Mouse (Mus musculus): Measurements from ENCODE around the gene Dach1. TPM values are rescaled to one million over a fixed set of nuclear protein-coding genes. Genes with fewer than 3 reads are reported as not detected.
A peak's percentile ranks its signal among the peaks of the same experiment; 100 is the strongest.

Dach1 gene
- polyA plus RNA-seq, 1 experiment from 2014 or later: 13.3 TPM

DNA sequence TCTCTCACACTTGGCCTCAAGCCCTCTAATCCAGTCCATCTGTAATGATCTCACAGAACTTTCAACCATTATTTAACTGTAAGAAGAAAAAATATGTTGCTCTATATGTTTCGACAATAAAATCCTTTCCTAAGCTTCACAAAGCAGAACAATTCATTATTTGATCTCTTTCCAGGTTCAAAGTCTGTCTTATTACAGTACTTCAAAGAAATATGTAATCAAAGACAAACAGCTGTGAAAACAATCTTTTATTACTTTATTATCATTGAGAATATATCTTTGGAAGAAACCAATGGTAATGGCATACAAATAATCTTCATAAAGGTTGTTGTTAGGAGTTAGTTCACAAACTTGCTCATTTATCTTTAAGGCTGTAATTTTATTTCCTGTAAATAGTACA, 84.8 kb downstream of the Dach1 start:
- ATAC-seq (ENCODE audit: insufficient read depth): no peak
- 46% methylated on average over 1 of the region's 1 CpGs for WGBS
- Histone ChIP-seq H3K36me3 (ENCODE audit: insufficient read depth) (no peaks in the 10 kb centered on the region), H3K4me1 (ENCODE audit: insufficient read depth) (no peaks in the 10 kb centered on the region), H3K4me2 (no peak overlapping the region), H3K9ac (no peak overlapping the region), H3K4me3 (ENCODE audit: low read depth, low read length) (no peak overlapping the region), H3K27me3 (ENCODE audit: insufficient read depth, low read length) (no peaks in the 10 kb centered on the region), H3K9me3 (ENCODE audit: low read depth, low read length) (no peaks in the 10 kb centered on the region), H3K27ac (ENCODE audit: low read depth) (no peak overlapping the region)
- DNase-seq: no peak
- no peak for TF ChIP-seq CTCF (IDR thresholded peaks at IDR 0.05; ENCODE audit: low read depth)

DNA sequence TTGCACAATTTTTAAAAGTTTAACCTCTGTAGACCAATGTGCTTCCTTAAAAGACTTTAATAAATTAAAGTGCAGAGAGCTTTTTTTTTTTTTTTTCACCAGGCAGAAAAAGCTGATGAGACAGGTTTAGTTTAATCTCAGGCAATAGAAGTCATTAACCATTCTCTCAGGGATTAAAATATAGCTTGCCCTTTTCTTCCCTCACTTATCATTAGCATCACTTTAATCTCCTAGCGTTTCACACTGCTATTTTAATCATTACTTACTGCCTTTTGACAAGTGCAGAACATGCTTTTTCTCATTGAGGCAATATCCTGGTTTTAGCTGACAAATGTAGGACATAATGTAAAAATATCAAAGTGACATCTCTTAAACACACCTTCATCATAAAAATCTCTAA, 86.1 kb downstream of the Dach1 start:
- no peak for ATAC-seq (ENCODE audit: insufficient read depth)
- no peaks in the 10 kb centered on the region for H3K9me3 ChIP-seq (ENCODE audit: low read depth, low read length)
- no peak overlapping the region for H3K27ac ChIP-seq (ENCODE audit: low read depth)
- TF ChIP-seq CTCF (IDR thresholded peaks at IDR 0.05; ENCODE audit: low read depth): no peak
- H3K27me3 ChIP-seq (ENCODE audit: insufficient read depth, low read length): no peaks in the 10 kb centered on the region
- no peak overlapping the region for H3K4me3 ChIP-seq (ENCODE audit: low read depth, low read length)
- WGBS: 18% methylated on average over 1 of the region's 1 CpGs
- H3K9ac ChIP-seq: no peak overlapping the region
- H3K36me3 ChIP-seq (ENCODE audit: insufficient read depth): no peaks in the 10 kb centered on the region
- H3K4me2 ChIP-seq: no peak overlapping the region
- DNase-seq: no peak
- H3K4me1 ChIP-seq (ENCODE audit: insufficient read depth): no peaks in the 10 kb centered on the region

DNA sequence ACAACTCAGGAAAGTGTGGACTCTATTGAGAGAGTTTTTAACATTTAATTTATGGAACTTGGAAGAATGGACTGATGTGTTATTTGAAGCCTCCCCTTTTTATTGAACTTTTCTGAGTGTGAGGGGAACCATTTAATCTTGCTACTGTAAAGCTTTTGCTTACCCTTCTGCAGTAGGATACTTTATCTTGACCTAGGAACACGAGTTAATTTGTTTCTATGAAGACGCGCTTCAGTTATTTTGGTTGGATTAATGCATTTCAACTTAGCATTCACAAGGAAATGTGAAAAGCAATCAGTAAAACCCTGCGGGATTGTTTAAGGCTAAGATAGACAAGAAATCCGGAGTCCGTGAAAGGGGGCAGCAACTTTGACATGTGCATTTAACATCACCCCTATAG, 89.6 kb downstream of the Dach1 start:
- DNase-seq: no peak
- no peak overlapping the region for H3K4me3 ChIP-seq (ENCODE audit: low read depth, low read length)
- ATAC-seq (ENCODE audit: insufficient read depth): no peak
- no peak overlapping the region for H3K4me2 ChIP-seq
- no peak for TF ChIP-seq CTCF (IDR thresholded peaks at IDR 0.05; ENCODE audit: low read depth)
- H3K9me3 ChIP-seq (ENCODE audit: low read depth, low read length): no peaks in the 10 kb centered on the region
- no peaks in the 10 kb centered on the region for H3K4me1 ChIP-seq (ENCODE audit: insufficient read depth)
- no peaks in the 10 kb centered on the region for H3K36me3 ChIP-seq (ENCODE audit: insufficient read depth)
- no peak overlapping the region for H3K9ac ChIP-seq
- 63% methylated on average over 6 of the region's 6 CpGs for WGBS
- H3K27me3 ChIP-seq (ENCODE audit: insufficient read depth, low read length): no peaks in the 10 kb centered on the region
- no peak overlapping the region for H3K27ac ChIP-seq (ENCODE audit: low read depth)

DNA sequence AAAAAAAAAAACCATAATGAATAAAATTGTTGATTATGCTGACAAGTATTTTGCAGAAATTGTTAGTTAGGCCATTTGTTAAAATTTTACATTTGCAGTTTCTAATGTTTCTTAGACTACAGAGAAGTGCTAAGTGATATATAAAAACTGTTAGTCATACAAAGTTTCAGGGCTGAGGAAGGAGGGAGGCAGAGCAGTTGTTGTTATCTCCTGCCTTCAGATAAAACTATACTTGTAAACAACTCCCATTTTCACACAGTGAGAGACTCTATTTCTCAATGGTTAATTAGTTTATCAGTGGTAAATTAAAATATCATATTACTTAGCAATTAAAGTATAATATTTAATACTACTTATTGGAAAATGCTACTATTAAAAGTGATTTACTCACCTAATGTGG, 91.6 kb downstream of the Dach1 start:
- H3K9me3 ChIP-seq (ENCODE audit: low read depth, low read length): no peaks in the 10 kb centered on the region
- no peaks in the 10 kb centered on the region for H3K36me3 ChIP-seq (ENCODE audit: insufficient read depth)
- ATAC-seq (ENCODE audit: insufficient read depth) (no peak), DNase-seq (no peak)
- no peak overlapping the region for H3K4me2 ChIP-seq
- no peaks in the 10 kb centered on the region for H3K27me3 ChIP-seq (ENCODE audit: insufficient read depth, low read length)
- H3K9ac ChIP-seq: no peak overlapping the region
- TF ChIP-seq CTCF (IDR thresholded peaks at IDR 0.05; ENCODE audit: low read depth): no peak
- H3K4me1 ChIP-seq (ENCODE audit: insufficient read depth): peaks cover 2% of the 10 kb centered on the region
- H3K27ac ChIP-seq (ENCODE audit: low read depth): no peak overlapping the region
- H3K4me3 ChIP-seq (ENCODE audit: low read depth, low read length): no peak overlapping the region

DNA sequence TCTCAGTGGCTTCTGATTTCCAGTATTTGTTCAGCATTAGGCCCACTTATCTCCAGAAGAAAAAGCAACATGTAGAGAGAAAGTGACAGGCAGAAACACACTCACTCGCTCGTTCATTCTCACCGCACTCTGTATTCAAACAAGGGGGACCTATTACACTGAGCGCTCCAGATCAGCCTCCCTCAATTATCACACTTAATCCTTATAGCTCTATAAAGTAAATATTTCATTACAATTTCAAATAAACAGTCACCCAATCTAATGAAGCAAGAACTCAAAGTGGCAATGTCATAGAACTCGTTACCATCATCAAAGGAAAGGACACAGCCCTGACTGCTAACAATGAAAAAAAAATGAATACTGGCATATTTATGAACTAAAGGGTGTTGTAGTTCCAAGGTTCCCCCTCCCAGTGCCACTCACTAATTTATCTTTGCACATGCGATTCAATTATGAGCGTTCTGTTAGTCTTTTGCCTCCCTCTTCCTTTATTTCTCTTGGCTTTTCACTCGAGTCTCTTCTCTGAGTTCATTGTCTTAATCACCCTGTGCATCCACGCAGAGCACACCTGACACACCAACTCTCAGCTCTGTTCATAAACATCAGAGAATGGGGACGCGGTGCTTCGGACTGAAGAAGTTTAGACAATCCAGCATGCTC, 96.0 kb downstream of the Dach1 start:
- Histone ChIP-seq H3K4me3 (ENCODE audit: low read depth, low read length) (no peak overlapping the region; the same call in 1 of the 2 replicates), H3K4me1 (ENCODE audit: insufficient read depth) (peaks cover 7% of the 10 kb centered on the region), H3K27me3 (ENCODE audit: insufficient read depth, low read length) (no peaks in the 10 kb centered on the region), H3K9ac (no peak overlapping the region), H3K4me2 (peak overlapping the region; percentile 43), H3K36me3 (ENCODE audit: insufficient read depth) (no peaks in the 10 kb centered on the region), H3K9me3 (ENCODE audit: low read depth, low read length) (no peaks in the 10 kb centered on the region), H3K27ac (ENCODE audit: low read depth) (no peak overlapping the region)
- DNase-seq (peak; percentile 13), ATAC-seq (ENCODE audit: insufficient read depth) (peak; percentile 31; the same call in 1 of the 2 replicates)
- TF ChIP-seq CTCF (IDR thresholded peaks at IDR 0.05; ENCODE audit: low read depth): no peak
- WGBS: 37% methylated on average over 12 of the region's 12 CpGs

DNA sequence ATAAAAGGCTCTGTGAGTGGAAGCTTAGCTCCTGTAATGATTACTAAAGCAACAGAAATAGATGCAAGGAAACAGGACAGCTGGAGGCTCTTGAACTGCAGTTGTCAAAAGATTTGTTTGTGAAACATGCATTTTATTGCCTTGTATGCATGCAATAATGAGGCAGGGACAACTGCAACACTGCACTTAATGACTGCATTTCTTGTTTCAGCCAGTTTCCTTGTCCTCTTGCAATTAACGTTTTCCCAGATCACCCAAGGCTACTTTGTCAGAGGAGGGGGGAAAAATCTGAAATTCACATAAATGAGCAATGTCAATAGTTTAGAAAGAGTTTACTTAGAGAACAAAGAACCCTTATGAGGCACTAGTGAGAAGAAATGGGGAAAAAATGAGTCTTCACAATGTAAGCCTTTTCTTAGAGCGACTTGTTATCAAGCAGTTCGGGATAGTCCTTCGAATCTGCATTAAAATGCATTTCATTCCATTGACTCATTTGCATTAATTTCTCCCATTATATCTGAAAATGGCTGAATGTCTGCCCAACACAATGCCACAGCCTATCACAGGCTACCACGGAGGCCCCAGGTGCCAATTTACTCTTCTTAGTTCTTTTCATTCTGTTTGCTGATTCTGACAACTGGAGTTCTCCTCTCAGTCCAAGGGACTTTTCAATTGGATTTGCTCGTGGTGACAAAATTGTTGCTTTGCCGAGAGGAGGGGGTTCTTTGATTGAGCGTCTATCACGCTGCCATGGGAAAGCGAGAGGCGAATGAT, 96.7 kb downstream of the Dach1 start:
- WGBS: 37% methylated on average over 11 of the region's 11 CpGs
- Histone ChIP-seq H3K4me1 (ENCODE audit: insufficient read depth) (peaks cover 7% of the 10 kb centered on the region), H3K4me2 (peak overlapping the region; percentile 43), H3K27ac (ENCODE audit: low read depth) (no peak overlapping the region), H3K9me3 (ENCODE audit: low read depth, low read length) (no peaks in the 10 kb centered on the region), H3K36me3 (ENCODE audit: insufficient read depth) (no peaks in the 10 kb centered on the region), H3K9ac (no peak overlapping the region), H3K27me3 (ENCODE audit: insufficient read depth, low read length) (no peaks in the 10 kb centered on the region), H3K4me3 (ENCODE audit: low read depth, low read length) (no peak overlapping the region; the same call in 1 of the 2 replicates)
- TF ChIP-seq CTCF (IDR thresholded peaks at IDR 0.05; ENCODE audit: low read depth): no peak
- DNase-seq: peak; percentile 26
- ATAC-seq (ENCODE audit: insufficient read depth): peak; percentile 17; the same call in 1 of the 2 replicates

DNA sequence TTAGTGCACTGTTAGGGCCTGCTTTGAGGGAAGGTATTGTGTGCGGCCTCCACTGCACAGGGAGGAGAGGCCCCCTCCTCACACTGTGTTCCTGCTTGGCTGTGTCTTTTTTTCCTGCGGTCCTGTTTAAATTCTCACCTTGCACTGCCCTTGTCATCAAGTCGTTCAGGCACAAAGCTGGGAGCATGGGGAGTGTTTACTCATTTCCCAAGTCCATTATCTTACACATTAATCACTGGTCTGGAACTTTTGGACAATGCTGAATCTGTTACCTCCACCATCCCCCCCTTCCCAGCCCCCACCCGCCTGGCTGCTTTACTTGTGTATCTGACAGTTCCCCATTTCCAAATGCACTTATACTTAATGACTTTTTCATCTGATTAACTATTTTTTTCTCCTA, 97.7 kb downstream of the Dach1 start:
- no peaks in the 10 kb centered on the region for H3K9me3 ChIP-seq (ENCODE audit: low read depth, low read length)
- H3K4me3 ChIP-seq (ENCODE audit: low read depth, low read length): no peak overlapping the region
- ATAC-seq (ENCODE audit: insufficient read depth) (no peak), DNase-seq (no peak)
- no peak overlapping the region for H3K4me2 ChIP-seq
- no peak overlapping the region for H3K27ac ChIP-seq (ENCODE audit: low read depth)
- H3K4me1 ChIP-seq (ENCODE audit: insufficient read depth): peaks cover 7% of the 10 kb centered on the region
- 20% methylated on average over 4 of the region's 4 CpGs for WGBS
- no peaks in the 10 kb centered on the region for H3K36me3 ChIP-seq (ENCODE audit: insufficient read depth)
- TF ChIP-seq CTCF (IDR thresholded peaks at IDR 0.05; ENCODE audit: low read depth): no peak
- H3K9ac ChIP-seq: no peak overlapping the region
- no peaks in the 10 kb centered on the region for H3K27me3 ChIP-seq (ENCODE audit: insufficient read depth, low read length)

Measured in lung, embryonic 14.5 days (tissue).